Mouse (Mus musculus): ENCODE measurements around the gene Praf2.
"Not testable (repeated sequence)": the region's sequence is repeated elsewhere in the genome, so short reads cannot be mapped to it uniquely, and the experiment has no call there.

Praf2 gene

DNA sequence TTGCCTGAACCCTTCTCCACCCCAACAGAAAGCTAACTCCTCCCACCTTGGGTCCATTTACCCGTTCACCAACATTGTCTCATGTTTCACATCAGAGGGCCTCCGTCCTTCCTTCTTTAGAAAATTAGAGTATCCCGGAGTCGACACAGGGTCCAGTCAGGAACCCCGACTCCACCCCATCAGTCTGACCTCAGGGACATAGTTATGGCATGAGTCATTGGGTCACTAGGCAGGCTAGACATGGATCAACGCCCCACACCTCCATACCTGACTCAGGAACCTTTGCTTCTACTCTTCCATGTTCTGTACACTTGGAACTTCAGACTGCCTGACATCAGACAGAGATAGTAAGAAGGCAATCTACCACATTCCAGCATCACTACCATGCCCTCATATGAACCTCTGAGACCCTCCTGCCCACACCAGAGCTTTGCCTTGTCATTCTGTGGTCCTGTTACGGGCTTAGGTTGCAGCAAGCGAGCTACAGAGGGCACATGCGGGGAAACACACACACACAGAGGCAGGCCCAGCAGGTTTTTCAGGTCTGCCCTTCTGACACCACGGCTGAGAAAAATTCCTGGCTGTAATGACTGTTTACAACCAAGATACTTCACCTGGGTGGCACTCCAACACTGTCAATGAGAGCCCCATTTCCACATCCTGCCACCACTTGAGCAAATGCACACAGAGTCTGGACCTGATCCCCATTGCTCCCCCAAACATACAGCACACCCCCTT, 12.0 kb downstream of the Praf2 start:
- DNase-seq: no peak

GRCm38 (mm10) chrX:7741103-7741502, 12.9 kb downstream of the Praf2 start:
- peak; percentile 74 for DNase-seq

DNA sequence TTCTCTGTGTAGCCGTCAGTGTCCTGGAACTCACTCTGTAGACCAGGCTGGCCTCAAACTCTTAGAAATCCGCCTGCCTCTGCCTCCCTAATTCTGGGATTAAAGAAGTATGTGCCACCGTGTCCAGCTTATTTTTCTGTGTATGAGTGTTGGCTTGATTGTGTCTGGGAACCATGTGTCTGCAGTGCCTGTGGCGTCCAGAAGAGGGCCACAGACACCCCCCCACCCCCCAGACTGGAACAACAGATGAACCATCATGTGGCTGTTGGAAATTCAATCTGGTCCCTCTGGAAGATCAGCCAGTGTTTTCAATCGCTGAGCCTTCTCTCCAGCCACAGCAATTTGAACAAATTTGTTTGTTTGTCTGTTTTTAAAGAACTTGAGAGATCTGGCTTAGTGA, 15.2 kb downstream of the Praf2 start:
- no peak for DNase-seq

GRCm38 (mm10) chrX:7744940-7745339, 16.7 kb downstream of the Praf2 start:
- DNase-seq: no peak

DNA sequence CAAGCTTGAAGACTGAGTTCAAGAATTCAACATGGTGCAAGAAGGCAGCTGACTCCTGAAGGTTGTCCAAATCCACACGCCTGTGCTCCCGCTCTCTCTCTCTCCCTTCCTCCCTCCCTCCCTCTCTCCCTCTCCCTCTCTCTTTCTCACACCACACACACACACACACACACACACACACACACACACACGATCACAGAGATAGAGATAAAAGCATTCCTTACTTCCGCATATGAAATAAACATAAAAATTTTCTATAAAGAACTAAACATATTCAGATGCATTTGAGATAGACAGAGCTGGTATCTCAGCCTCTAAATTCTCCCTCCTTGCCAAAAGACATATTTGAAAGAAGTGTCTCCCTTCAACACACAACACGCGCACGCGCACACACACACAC, 17.2 kb downstream of the Praf2 start:
- no peak for DNase-seq

- peak; percentile 85 for DNase-seq
These were observed 22.3 kb downstream of the Praf2 start, which contains the start of gene Ccdc120 for GRCm38 (mm10) chrX:7750432-7751116. TSS of gene Ccdc120 (minus strand) at chrX:7750905.

DNA sequence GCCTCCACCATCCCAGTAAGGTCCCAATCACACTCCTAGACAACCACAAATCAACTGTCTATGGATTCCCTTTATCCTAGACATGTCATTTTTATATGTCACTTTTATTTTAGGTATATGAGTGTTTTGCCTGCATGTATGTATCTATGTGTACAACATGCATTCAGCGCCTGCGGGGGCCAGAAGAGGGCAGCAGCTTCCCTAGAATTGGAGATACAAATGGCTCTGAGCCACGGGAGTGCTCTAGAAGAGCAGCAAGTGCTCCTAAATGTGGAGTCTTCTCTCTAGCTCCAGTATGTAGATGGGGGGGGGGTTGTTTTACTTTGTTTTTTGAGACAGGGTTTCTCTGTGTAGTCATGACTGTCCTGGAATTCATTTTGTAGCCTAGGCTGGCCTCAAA, 25.4 kb downstream of the Praf2 start:
- not testable (repeated sequence) for DNase-seq

DNA sequence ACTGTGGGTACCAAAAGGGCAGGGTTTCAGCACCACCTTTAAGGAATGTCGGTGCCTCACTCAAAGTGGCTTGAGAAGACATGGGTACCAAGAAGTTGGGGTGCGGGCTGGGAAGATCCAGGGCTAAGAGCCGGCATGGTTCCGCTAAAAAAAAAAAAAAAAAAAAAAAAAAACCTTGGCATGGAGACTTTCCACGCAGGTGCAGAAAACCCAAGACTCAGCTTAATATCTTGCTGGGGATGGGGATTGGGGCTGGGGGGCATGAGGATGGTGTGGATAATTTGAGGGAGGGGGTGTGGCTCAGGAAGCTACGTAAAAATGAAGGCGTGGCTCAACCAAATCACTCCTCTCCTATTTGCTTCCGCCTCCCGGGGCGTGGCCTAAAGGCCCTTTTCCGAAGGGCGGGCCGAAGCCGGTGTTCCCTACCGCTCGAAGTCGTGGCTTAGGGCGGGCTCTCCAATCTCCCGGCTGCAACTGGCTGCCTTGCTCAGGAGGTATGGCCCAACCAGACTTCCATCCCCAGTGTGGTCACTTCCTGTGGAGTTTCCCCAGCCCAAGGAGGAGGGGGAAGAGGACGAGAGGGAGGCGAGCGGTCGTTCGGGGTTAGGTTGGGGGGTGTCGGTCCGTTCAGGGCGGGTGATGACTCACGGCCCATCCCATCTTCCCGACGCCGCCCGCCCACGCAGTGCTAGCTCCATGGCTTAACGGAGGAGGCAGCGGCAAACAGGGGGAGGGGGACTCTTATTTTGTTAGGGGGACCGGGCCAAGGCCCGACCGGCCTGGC, 34.1 kb downstream of the Praf2 start, which contains the start of gene Tfe3:
Tfe3 (plus strand) TSS at position 424 of the 784 bp plus-strand sequence.
- DNase-seq: peak; percentile 93

- DNase-seq: no peak
These were observed 34.6 kb downstream of the Praf2 start for GRCm38 (mm10) chrX:7762921-7763197.

DNA sequence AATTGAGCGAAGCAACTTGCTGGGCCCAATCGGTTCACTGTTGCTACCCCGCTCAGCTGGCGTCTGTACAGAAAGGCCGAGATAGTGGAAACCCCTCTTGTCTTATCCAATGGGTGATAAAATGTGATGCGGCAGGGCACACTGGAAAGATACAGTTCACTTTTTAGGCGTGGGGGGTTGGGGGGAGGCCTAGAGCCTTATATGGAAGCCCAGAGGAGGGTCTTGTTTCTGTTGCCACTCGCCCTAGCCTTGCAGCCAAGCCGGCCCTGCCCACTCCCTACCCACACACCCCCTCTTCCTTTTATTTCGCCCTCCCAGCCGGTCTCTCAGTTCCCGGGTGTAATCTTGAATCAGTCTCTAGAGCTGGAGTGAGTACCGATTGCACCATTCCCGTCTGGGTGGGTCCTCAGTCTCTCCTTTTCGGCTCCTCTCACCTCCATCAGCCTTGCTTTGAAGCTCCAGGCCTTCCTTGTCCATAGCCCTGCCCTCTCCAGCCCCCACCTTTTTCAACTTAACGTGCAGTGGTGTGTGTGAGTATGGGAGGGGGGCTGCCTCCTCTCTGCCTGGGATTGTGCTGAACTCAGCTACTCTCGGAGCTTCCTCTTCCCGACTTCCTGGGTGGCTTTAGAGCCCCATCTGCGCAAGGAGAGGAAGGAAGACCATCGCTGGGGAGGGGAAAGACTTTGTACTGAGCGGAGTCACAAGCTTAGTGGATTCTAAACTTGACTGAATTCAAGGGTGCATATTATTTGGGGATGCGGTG, 35.6 kb downstream of the Praf2 start:
- DNase-seq: no peak

- DNase-seq: no peak
These were observed 36.5 kb downstream of the Praf2 start for GRCm38 (mm10) chrX:7764657-7765280.

GRCm38 (mm10) chrX:7765281-7765670, 37.0 kb downstream of the Praf2 start:
- no peak for DNase-seq

GRCm38 (mm10) chrX:7765764-7766163, 37.5 kb downstream of the Praf2 start:
- DNase-seq: peak; percentile 24

GRCm38 (mm10) chrX:7769302-7770017, 41.2 kb downstream of the Praf2 start:
- DNase-seq: no peak

GRCm38 (mm10) chrX:7772766-7773165, 44.5 kb downstream of the Praf2 start:
- peak; percentile 43 for DNase-seq

- no peak for DNase-seq
These were observed 47.4 kb downstream of the Praf2 start for GRCm38 (mm10) chrX:7775501-7776205.

GRCm38 (mm10) chrX:7776329-7777082, 48.3 kb downstream of the Praf2 start:
- peak; percentile 68 for DNase-seq

DNA sequence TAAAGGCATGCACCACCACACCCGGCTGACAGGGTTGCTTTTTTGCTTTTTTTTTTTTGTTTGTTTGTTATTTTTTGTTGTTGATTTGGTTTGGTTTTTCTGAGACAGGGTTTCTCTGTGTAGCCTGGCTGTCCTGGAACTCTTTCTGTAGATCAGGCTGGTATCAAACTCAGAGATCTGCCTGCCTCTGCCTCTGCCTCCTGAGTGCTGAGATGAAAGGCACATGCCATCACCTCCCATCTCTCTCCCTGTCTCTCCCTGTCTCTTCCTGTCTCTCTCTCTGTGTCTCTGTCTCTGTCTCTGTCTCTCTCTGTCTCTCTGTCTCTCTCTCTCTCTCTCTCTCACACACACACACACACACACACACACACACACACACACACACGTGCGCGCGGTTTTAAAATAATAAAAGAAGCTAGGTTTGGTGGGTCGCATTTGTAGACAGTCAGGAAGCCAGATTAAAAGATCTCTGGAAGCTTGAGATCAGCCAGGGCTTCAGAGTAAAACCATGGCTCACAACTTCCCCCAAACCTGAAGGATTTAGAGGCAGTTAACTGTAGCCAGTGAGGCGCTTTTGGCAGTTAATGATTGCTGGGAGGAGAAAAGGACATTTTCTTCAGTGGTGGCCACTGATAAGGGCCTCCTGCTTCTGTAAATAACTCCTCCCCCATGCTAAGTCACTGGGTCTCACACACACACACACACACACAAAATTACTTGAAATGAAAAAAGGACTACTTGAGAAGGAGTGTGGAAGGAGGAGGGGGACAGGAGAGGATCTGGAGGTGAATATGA, 50.4 kb downstream of the Praf2 start:
- no peak for DNase-seq

GRCm38 (mm10) chrX:7779294-7779693, 51.1 kb downstream of the Praf2 start:
- no peak for DNase-seq

Data from cerebellum, adult 9-10 months (tissue).